Comparison of ENCODE assay signal across 12 mouse cellular contexts in the genomic region with DNA sequence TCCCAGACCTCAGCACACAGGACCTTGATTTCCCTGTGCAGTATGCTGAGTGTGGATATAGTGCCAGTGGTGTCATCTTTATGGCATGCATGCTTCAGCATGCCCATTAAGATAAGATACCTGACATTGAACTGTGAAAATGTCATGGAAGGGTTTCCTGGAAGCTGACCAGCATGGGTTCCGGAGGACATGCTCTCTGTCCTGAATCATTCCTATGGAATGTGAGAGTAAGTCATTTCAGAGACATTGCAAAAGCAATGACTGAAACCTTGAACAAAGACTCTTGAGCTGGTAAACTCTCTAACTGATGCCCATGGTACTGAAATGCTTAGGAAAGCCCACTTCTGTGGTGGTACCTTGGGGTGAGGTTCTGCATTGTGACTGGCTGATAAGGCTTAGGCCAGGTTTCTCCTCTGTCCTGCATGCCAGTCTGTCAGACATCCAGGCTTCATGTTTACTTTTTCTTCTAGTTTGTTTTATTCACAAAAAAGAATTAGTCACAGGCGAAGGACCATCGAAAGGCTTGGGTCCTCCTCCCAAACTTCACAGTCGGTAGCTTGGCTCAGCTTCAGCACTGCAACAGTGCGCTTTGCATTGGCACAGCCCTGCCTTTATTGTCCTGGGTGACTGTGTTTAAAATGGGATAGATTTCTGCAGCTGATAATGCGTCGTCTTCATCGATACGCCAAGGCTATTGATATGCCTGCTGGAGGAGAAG.
DNase-seq lines count a peak whose midpoint lies in the region; ATAC-seq lines count a peak whose summit lies in the region.
"Had no signal": no experiment of that assay in that cellular context is flagged by ENCODE, and none has a peak within 500 bp of the region (broad histone marks: within the 10 kb centered on the region; RNA-seq: fewer than 3 reads in every experiment).

No protein-coding gene starts in this region.

- H3K9me3 ChIP-seq in forebrain, embryonic 12.5 days = no peaks in the 10 kb centered on the region
- H3K9me3 ChIP-seq in forebrain, embryonic 10.5 days = no peaks in the 10 kb centered on the region
- H3K9me3 ChIP-seq in midbrain, embryonic 13.5 days = no peaks in the 10 kb centered on the region
- no peaks in the 10 kb centered on the region for H3K9me3 ChIP-seq in midbrain, embryonic 10.5 days (replicated peaks)
- no peaks in the 10 kb centered on the region for H3K9me3 ChIP-seq in forebrain, embryonic 16.5 days (ENCODE audit: control insufficient read depth, low read length)
- H3K9me3 ChIP-seq in heart, embryonic 11.5 days (replicated peaks; ENCODE audit: control insufficient read depth, low read length) = no peaks in the 10 kb centered on the region
- H3K9me3 ChIP-seq: G1E; limb, embryonic 12.5 days had no signal

- no peak overlapping the region for H3K4me3 ChIP-seq in forebrain, embryonic 12.5 days (replicated peaks)
- H3K4me3 ChIP-seq in forebrain, embryonic 10.5 days = no peak overlapping the region
- H3K4me3 ChIP-seq in midbrain, embryonic 13.5 days (replicated peaks) = no peak overlapping the region
- no peak overlapping the region for H3K4me3 ChIP-seq in midbrain, embryonic 10.5 days
- no peak overlapping the region for H3K4me3 ChIP-seq in forebrain, embryonic 16.5 days (replicated peaks; ENCODE audit: low read length)
- H3K4me3 ChIP-seq in heart, embryonic 11.5 days (ENCODE audit: low read depth, low read length) = no peak overlapping the region
- H3K4me3 ChIP-seq: limb, embryonic 12.5 days; megakaryocyte, embryonic 14.5 days had no signal

- ATAC-seq in forebrain, embryonic 12.5 days (ENCODE audit: low FRiP score) = no peak
- ATAC-seq in midbrain, embryonic 13.5 days = no peak
- no peak for ATAC-seq in forebrain, embryonic 16.5 days
- ATAC-seq in heart, embryonic 11.5 days (replicated peaks; ENCODE audit: insufficient number of reproducible peaks, low FRiP score, low TSS enrichment) = no peak

- H3K4me1 ChIP-seq in forebrain, embryonic 12.5 days = peaks cover 39% of the 10 kb centered on the region
- peaks cover 32% of the 10 kb centered on the region for H3K4me1 ChIP-seq in forebrain, embryonic 10.5 days
- peaks cover 49% of the 10 kb centered on the region for H3K4me1 ChIP-seq in midbrain, embryonic 13.5 days (replicated peaks)
- peaks cover 45% of the 10 kb centered on the region for H3K4me1 ChIP-seq in midbrain, embryonic 10.5 days
- H3K4me1 ChIP-seq in forebrain, embryonic 16.5 days (replicated peaks; ENCODE audit: control insufficient read depth, insufficient read depth, low read length) = peaks cover 51% of the 10 kb centered on the region
- peaks cover 17% of the 10 kb centered on the region for H3K4me1 ChIP-seq in heart, embryonic 11.5 days (ENCODE audit: control insufficient read depth, insufficient read depth, low read length)

- H3K27ac ChIP-seq in forebrain, embryonic 12.5 days = peak overlapping the region; percentile 2; the same call in 1 of the 2 replicates
- no peak overlapping the region for H3K27ac ChIP-seq in forebrain, embryonic 10.5 days
- peak overlapping the region; percentile 65; the same call in 1 of the 2 replicates for H3K27ac ChIP-seq in midbrain, embryonic 13.5 days
- H3K27ac ChIP-seq in midbrain, embryonic 10.5 days (replicated peaks) = no peak overlapping the region
- peak overlapping the region; percentile 72 for H3K27ac ChIP-seq in forebrain, embryonic 16.5 days (ENCODE audit: low read length)
- no peak overlapping the region for H3K27ac ChIP-seq in heart, embryonic 11.5 days (ENCODE audit: low read depth, low read length)
- H3K27ac ChIP-seq: limb, embryonic 12.5 days had no signal

- H3K27me3 ChIP-seq in forebrain, embryonic 12.5 days = no peaks in the 10 kb centered on the region
- 0 out of 2 replicates have a peak, but pooled peaks cover 6% of the 10 kb centered on the region for H3K27me3 ChIP-seq in forebrain, embryonic 10.5 days (ENCODE audit: poor library complexity, severe bottlenecking)
- no peaks in the 10 kb centered on the region for H3K27me3 ChIP-seq in midbrain, embryonic 13.5 days
- H3K27me3 ChIP-seq in midbrain, embryonic 10.5 days (ENCODE audit: low read depth, poor library complexity, severe bottlenecking) = peaks cover 9% of the 10 kb centered on the region; the same call in 1 of the 2 replicates
- no peaks in the 10 kb centered on the region for H3K27me3 ChIP-seq in forebrain, embryonic 16.5 days (replicated peaks; ENCODE audit: control insufficient read depth, insufficient read depth, low read length)
- H3K27me3 ChIP-seq in heart, embryonic 11.5 days (ENCODE audit: control insufficient read depth, insufficient read depth, low read length) = peaks cover 12% of the 10 kb centered on the region
- H3K27me3 ChIP-seq: limb, embryonic 12.5 days had no signal

- no peaks in the 10 kb centered on the region for H3K36me3 ChIP-seq in forebrain, embryonic 12.5 days (replicated peaks)
- no peaks in the 10 kb centered on the region for H3K36me3 ChIP-seq in forebrain, embryonic 10.5 days (replicated peaks)
- no peaks in the 10 kb centered on the region for H3K36me3 ChIP-seq in midbrain, embryonic 13.5 days
- no peaks in the 10 kb centered on the region for H3K36me3 ChIP-seq in midbrain, embryonic 10.5 days
- H3K36me3 ChIP-seq in forebrain, embryonic 16.5 days (ENCODE audit: control insufficient read depth, insufficient read depth) = no peaks in the 10 kb centered on the region
- no peaks in the 10 kb centered on the region for H3K36me3 ChIP-seq in heart, embryonic 11.5 days (ENCODE audit: control insufficient read depth, insufficient read depth, low read length)
- H3K36me3 ChIP-seq: G1E; limb, embryonic 12.5 days had no signal

- 74% methylated on average over 9 of the region's 9 CpGs for WGBS in forebrain, embryonic 12.5 days
- WGBS in forebrain, embryonic 10.5 days = 83% methylated on average over 9 of the region's 9 CpGs
- 48% methylated on average over 9 of the region's 9 CpGs for WGBS in midbrain, embryonic 13.5 days
- 60% methylated on average over 9 of the region's 9 CpGs for WGBS in midbrain, embryonic 10.5 days
- 32% methylated on average over 9 of the region's 9 CpGs for WGBS in forebrain, embryonic 16.5 days
- 72% methylated on average over 9 of the region's 9 CpGs for WGBS in heart, embryonic 11.5 days (ENCODE audit: insufficient replicate concordance)

- no peak for DNase-seq in forebrain, embryonic 10.5 days (ENCODE audit: extremely low spot score, low spot score)
- DNase-seq in midbrain, embryonic 10.5 days (ENCODE audit: low spot score) = no peak
- no peak for DNase-seq in kidney, postnatal 36 days
- DNase-seq in kidney, postnatal 10 days = no peak
- DNase-seq: B cell, adult 2 months had no signal

- H3K4me2 ChIP-seq in forebrain, embryonic 12.5 days = no peak overlapping the region
- H3K4me2 ChIP-seq in midbrain, embryonic 13.5 days (replicated peaks) = no peak overlapping the region
- no peak overlapping the region for H3K4me2 ChIP-seq in forebrain, embryonic 16.5 days (ENCODE audit: low read length)
- no peak overlapping the region for H3K4me2 ChIP-seq in heart, embryonic 11.5 days
- H3K4me2 ChIP-seq: limb, embryonic 12.5 days had no signal

- H3K9ac ChIP-seq in forebrain, embryonic 12.5 days = no peak overlapping the region
- H3K9ac ChIP-seq in midbrain, embryonic 13.5 days (replicated peaks) = no peak overlapping the region
- H3K9ac ChIP-seq in forebrain, embryonic 16.5 days (replicated peaks; ENCODE audit: low read depth, low read length) = peak overlapping the region; percentile 18; the same call in 1 of the 2 replicates
- H3K9ac ChIP-seq in heart, embryonic 11.5 days (ENCODE audit: low read depth, low read length) = no peak overlapping the region
- H3K9ac ChIP-seq: limb, embryonic 12.5 days had no signal

Comparison
In these comparisons a context has a peak if more than half of its experiments do, and no peak if none do; other contexts are left out.
1. H3K27ac ChIP-seq: peak in forebrain, embryonic 12.5 days (single experiment), midbrain, embryonic 13.5 days (single experiment) and forebrain, embryonic 16.5 days (single experiment); none in forebrain, embryonic 10.5 days (single experiment), midbrain, embryonic 10.5 days (single experiment) and heart, embryonic 11.5 days (single experiment).